Mouse (Mus musculus): ENCODE measurements around the gene Gstp1. TPM values are rescaled to one million over a fixed set of nuclear protein-coding genes. Genes with fewer than 3 reads are reported as not detected.
A peak's percentile ranks its signal among the peaks of the same experiment; 100 is the strongest.

Gene Gstp1
- polyA plus RNA-seq, 1 experiment: 119 TPM

DNA sequence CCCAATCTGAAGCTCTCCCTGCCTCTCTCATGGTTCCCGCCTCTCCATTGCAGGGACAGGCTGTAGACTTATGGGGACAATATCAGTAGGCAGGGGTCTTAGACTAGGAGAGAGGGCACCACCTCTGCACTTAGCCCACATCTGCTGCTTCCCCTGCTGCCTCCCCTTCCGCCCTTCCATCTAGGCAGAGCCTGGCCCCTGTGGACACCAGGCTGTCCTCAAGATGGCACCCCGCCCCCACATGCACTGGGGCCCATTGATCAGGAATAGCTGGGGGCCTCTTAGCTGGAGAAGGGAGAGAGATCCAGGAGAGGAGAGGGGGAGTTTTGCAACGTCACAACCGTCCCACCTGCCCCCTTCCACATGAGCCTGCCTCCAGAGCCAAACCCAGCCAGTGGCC lies 45.4 kb downstream of the Gstp1 start, which contains the start of gene Tbx10:
Gene Tbx10 (plus strand): TSS at position 337 of the 400 bp plus-strand sequence.
- Histone ChIP-seq H3K36me3 (ENCODE audit: control insufficient read depth, insufficient read depth, low read length, poor library complexity, severe bottlenecking) (no peaks in the 10 kb centered on the region), H3K9me3 (replicated peaks; ENCODE audit: control insufficient read depth, insufficient read depth, low read length, poor library complexity, severe bottlenecking) (no peaks in the 10 kb centered on the region), H3K4me1 (ENCODE audit: control insufficient read depth, insufficient read depth, low read length) (no peaks in the 10 kb centered on the region), H3K4me3 (ENCODE audit: low read depth, low read length) (no peak within 1 kb of the TSS), H3K27ac (ENCODE audit: insufficient read depth, low read length) (no peak within 1 kb of the TSS), H3K27me3 (ENCODE audit: control insufficient read depth, insufficient read depth, low read length, poor library complexity, severe bottlenecking) (no peaks in the 10 kb centered on the region), H3K9ac (ENCODE audit: low read depth, poor library complexity, severe bottlenecking) (no peak within 1 kb of the TSS)
- TF ChIP-seq EP300 (IDR thresholded peaks at IDR 0.05; ENCODE audit: insufficient read depth, low read depth, low read length) (no peak), CTCF (IDR thresholded peaks at IDR 0.05; ENCODE audit: low read depth, low read length) (no peak), POLR2A (IDR thresholded peaks at IDR 0.05; ENCODE audit: insufficient read depth, low read length) (no peak)

DNA sequence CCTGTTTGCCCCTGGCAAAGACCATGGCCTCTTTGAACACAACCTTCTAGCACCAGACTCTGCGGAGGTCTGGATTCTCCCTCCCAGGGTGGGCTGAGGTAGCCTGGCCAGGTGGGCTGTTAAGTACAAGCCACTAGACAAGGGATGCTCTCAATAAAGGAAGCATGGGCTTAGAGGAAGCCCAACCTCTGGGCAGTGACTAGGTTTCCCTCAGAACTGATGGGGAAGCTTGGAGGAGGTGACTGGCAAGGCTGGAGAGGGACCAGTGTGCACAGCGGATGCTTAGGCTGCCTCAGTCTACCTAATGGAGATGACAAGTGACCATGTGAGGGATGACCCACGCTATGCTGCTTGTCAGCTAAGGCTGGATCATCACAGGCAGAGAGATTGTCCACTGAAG lies 45.8 kb downstream of the Gstp1 start:
- H3K27ac ChIP-seq (ENCODE audit: insufficient read depth, low read length): no peak overlapping the region
- TF ChIP-seq CTCF (IDR thresholded peaks at IDR 0.05; ENCODE audit: low read depth, low read length) (no peak), POLR2A (IDR thresholded peaks at IDR 0.05; ENCODE audit: insufficient read depth, low read length) (no peak), EP300 (IDR thresholded peaks at IDR 0.05; ENCODE audit: insufficient read depth, low read depth, low read length) (no peak)

GRCm38 (mm10) chr19:3991562-3991961 lies 46.2 kb downstream of the Gstp1 start:
- no peaks in the 10 kb centered on the region for H3K4me1 ChIP-seq (ENCODE audit: control insufficient read depth, insufficient read depth, low read length)
- TF ChIP-seq EP300 (IDR thresholded peaks at IDR 0.05; ENCODE audit: insufficient read depth, low read depth, low read length): no peak
- H3K9me3 ChIP-seq (replicated peaks; ENCODE audit: control insufficient read depth, insufficient read depth, low read length, poor library complexity, severe bottlenecking): no peaks in the 10 kb centered on the region
- H3K36me3 ChIP-seq (ENCODE audit: control insufficient read depth, insufficient read depth, low read length, poor library complexity, severe bottlenecking): no peaks in the 10 kb centered on the region
- H3K27ac ChIP-seq (ENCODE audit: insufficient read depth, low read length): no peak overlapping the region
- H3K9ac ChIP-seq (ENCODE audit: low read depth, poor library complexity, severe bottlenecking): no peak overlapping the region
- no peaks in the 10 kb centered on the region for H3K27me3 ChIP-seq (ENCODE audit: control insufficient read depth, insufficient read depth, low read length, poor library complexity, severe bottlenecking)
- H3K4me3 ChIP-seq (ENCODE audit: low read depth, low read length): no peak overlapping the region

More for the DNA sequence above, 45.8 kb downstream of the Gstp1 start:
- H3K27me3 ChIP-seq (ENCODE audit: control insufficient read depth, insufficient read depth, low read length, poor library complexity, severe bottlenecking): no peaks in the 10 kb centered on the region
- H3K4me3 ChIP-seq (ENCODE audit: low read depth, low read length): no peak overlapping the region
- no peak overlapping the region for H3K9ac ChIP-seq (ENCODE audit: low read depth, poor library complexity, severe bottlenecking)
- no peaks in the 10 kb centered on the region for H3K9me3 ChIP-seq (replicated peaks; ENCODE audit: control insufficient read depth, insufficient read depth, low read length, poor library complexity, severe bottlenecking)
- H3K36me3 ChIP-seq (ENCODE audit: control insufficient read depth, insufficient read depth, low read length, poor library complexity, severe bottlenecking): no peaks in the 10 kb centered on the region
- H3K4me1 ChIP-seq (ENCODE audit: control insufficient read depth, insufficient read depth, low read length): no peaks in the 10 kb centered on the region

DNA sequence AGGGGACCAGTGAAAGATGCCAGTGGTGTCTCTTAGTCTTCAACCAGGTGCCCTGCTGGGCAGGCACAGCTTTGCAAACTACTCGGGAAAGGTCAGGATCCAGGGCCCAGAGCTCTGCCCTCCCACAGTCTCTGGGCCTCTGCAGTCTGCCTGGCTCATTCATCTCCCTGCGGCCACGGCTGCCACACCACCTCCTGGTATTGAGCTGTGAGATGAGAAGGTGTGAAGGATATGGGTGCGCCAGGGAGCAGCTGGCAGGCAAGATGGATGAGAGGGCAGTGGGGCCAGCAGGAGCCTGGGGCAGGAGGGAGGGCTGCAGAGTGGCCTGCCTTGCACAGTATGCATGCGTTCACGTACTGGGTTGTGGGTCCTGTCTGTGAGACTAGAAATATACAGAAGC lies 47.0 kb downstream of the Gstp1 start:
- no peaks in the 10 kb centered on the region for H3K9me3 ChIP-seq (replicated peaks; ENCODE audit: control insufficient read depth, insufficient read depth, low read length, poor library complexity, severe bottlenecking)
- H3K4me1 ChIP-seq (ENCODE audit: control insufficient read depth, insufficient read depth, low read length): peaks cover 2% of the 10 kb centered on the region
- TF ChIP-seq EP300 (IDR thresholded peaks at IDR 0.05; ENCODE audit: insufficient read depth, low read depth, low read length): no peak
- no peak for TF ChIP-seq POLR2A (IDR thresholded peaks at IDR 0.05; ENCODE audit: insufficient read depth, low read length)
- TF ChIP-seq CTCF (IDR thresholded peaks at IDR 0.05; ENCODE audit: low read depth, low read length): no peak
- no peak overlapping the region for H3K9ac ChIP-seq (ENCODE audit: low read depth, poor library complexity, severe bottlenecking)
- no peaks in the 10 kb centered on the region for H3K27me3 ChIP-seq (ENCODE audit: control insufficient read depth, insufficient read depth, low read length, poor library complexity, severe bottlenecking)
- H3K36me3 ChIP-seq (ENCODE audit: control insufficient read depth, insufficient read depth, low read length, poor library complexity, severe bottlenecking): no peaks in the 10 kb centered on the region
- H3K4me3 ChIP-seq (ENCODE audit: low read depth, low read length): no peak overlapping the region
- no peak overlapping the region for H3K27ac ChIP-seq (ENCODE audit: insufficient read depth, low read length)

DNA sequence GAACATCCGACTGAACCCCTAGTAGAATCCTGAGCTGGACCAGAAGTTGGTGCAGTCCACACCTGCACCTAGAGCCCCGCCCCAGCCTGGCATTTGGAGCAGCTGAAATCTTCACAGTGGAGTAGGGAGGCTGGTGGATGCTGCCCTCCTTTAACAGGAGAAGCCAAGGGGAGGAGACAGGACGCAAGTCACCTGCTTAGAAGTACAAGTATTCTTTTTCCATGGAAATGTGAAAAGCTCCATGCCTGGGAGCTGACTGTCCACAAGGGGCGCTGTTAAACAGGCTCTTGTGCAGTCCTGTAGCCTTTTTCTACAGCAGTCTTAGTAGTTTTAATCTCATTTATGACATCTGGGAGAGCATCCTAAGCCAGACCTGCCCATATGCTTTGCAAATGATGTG lies 49.0 kb downstream of the Gstp1 start:
- Histone ChIP-seq H3K27me3 (ENCODE audit: control insufficient read depth, insufficient read depth, low read length, poor library complexity, severe bottlenecking) (no peaks in the 10 kb centered on the region), H3K9ac (ENCODE audit: low read depth, poor library complexity, severe bottlenecking) (no peak overlapping the region), H3K9me3 (replicated peaks; ENCODE audit: control insufficient read depth, insufficient read depth, low read length, poor library complexity, severe bottlenecking) (no peaks in the 10 kb centered on the region), H3K27ac (ENCODE audit: insufficient read depth, low read length) (no peak overlapping the region), H3K36me3 (ENCODE audit: control insufficient read depth, insufficient read depth, low read length, poor library complexity, severe bottlenecking) (no peaks in the 10 kb centered on the region), H3K4me1 (ENCODE audit: control insufficient read depth, insufficient read depth, low read length) (peaks cover 3% of the 10 kb centered on the region), H3K4me3 (ENCODE audit: low read depth, low read length) (no peak overlapping the region)
- TF ChIP-seq POLR2A (IDR thresholded peaks at IDR 0.05; ENCODE audit: insufficient read depth, low read length): no peak
- TF ChIP-seq CTCF (IDR thresholded peaks at IDR 0.05; ENCODE audit: low read depth, low read length): peak; percentile 32
- TF ChIP-seq EP300 (IDR thresholded peaks at IDR 0.05; ENCODE audit: insufficient read depth, low read depth, low read length): no peak

GRCm38 (mm10) chr19:3988066-3988465 lies 49.7 kb downstream of the Gstp1 start:
- Histone ChIP-seq H3K27me3 (ENCODE audit: control insufficient read depth, insufficient read depth, low read length, poor library complexity, severe bottlenecking) (no peaks in the 10 kb centered on the region), H3K4me1 (ENCODE audit: control insufficient read depth, insufficient read depth, low read length) (peaks cover 4% of the 10 kb centered on the region), H3K9ac (ENCODE audit: low read depth, poor library complexity, severe bottlenecking) (no peak overlapping the region), H3K4me3 (ENCODE audit: low read depth, low read length) (no peak overlapping the region), H3K9me3 (replicated peaks; ENCODE audit: control insufficient read depth, insufficient read depth, low read length, poor library complexity, severe bottlenecking) (no peaks in the 10 kb centered on the region), H3K27ac (ENCODE audit: insufficient read depth, low read length) (no peak overlapping the region), H3K36me3 (ENCODE audit: control insufficient read depth, insufficient read depth, low read length, poor library complexity, severe bottlenecking) (no peaks in the 10 kb centered on the region)
- TF ChIP-seq POLR2A (IDR thresholded peaks at IDR 0.05; ENCODE audit: insufficient read depth, low read length) (no peak), CTCF (IDR thresholded peaks at IDR 0.05; ENCODE audit: low read depth, low read length) (no peak), EP300 (IDR thresholded peaks at IDR 0.05; ENCODE audit: insufficient read depth, low read depth, low read length) (no peak)

All from ES-Bruce4 (cell line).